Mouse (Mus musculus) liver, embryonic 14.5 days (tissue): ENCODE results near the gene Apon.
"Not testable (repeated sequence)": the region's sequence is repeated elsewhere in the genome, so short reads cannot be mapped to it uniquely, and the experiment has no call there.

Source experiments
- CTCF ChIP-seq: IDR thresholded peaks from 2 replicates; pipeline ENCODE4 v1.5.1; 2016; ENCODE audit warnings: antibody characterized with exemption, low read depth, control low read depth
- EP300 ChIP-seq: IDR thresholded peaks from 2 replicates; pipeline ENCODE4 v1.6.1; 2016; ENCODE audit warnings: antibody characterized with exemption, low read depth

- TF ChIP-seq CTCF, result 0 out of 2 replicates have a peak, but pooled peaks have one; percentile 15
- TF ChIP-seq EP300, result not testable (repeated sequence)
Measured at GRCm38 (mm10) chr10:128272819-128273439, 19.0 kb downstream of the Apon start.
